Mouse (Mus musculus): ENCODE data around the gene D930048N14Rik. TPM values are rescaled to one million over a fixed set of nuclear protein-coding genes. Genes with fewer than 3 reads are reported as not detected.
"Not testable (repeated sequence)": the region's sequence is repeated elsewhere in the genome, so short reads cannot be mapped to it uniquely, and the experiment has no call there.

The D930048N14Rik gene
- polyA plus RNA-seq, 1 experiment = 5.3 TPM

DNA sequence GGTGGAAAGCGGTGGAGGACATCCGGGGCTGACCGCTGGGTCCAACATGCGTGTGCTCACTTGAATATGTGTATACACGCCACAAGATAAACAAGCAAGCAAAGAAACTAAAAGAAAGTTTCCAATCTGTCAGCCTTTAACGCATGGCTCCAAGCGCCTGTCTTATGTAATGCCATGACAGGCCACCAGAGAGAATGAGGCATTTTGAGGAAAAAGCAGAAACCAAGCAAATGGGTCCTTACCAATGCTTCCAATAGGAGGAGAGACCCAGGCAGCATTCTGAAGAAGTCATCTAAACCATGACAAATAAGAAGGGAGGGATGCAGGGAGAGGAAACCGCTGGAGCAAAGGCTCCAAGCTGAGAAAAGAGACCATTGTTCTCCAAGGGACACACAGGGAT, 36.5 kb upstream of the D930048N14Rik start:
- Histone ChIP-seq H3K4me3 (ENCODE audit: control insufficient read depth, low read depth, low read length) (no peak overlapping the region), H3K4me1 (ENCODE audit: control insufficient read depth, insufficient read depth, low read length) (peaks cover 12% of the 10 kb centered on the region), H3K27ac (ENCODE audit: control insufficient read depth, insufficient read depth, low read depth, low read length) (no peak overlapping the region)

GRCm38 (mm10) chr11:51615129-51615528, 35.6 kb upstream of the D930048N14Rik start:
- H3K27me3 ChIP-seq (ENCODE audit: control insufficient read depth, insufficient read depth, low read length) = no peaks in the 10 kb centered on the region
- no peak for TF ChIP-seq POLR2A (IDR thresholded peaks at IDR 0.05; ENCODE audit: control insufficient read depth, low read depth, low read length)
- no peak for TF ChIP-seq CTCF (IDR thresholded peaks at IDR 0.05; ENCODE audit: control insufficient read depth, insufficient read depth, insufficient replicate concordance, low read depth, low read length)
- H3K4me1 ChIP-seq (ENCODE audit: control insufficient read depth, insufficient read depth, low read length) = peaks cover 12% of the 10 kb centered on the region
- H3K27ac ChIP-seq (ENCODE audit: control insufficient read depth, insufficient read depth, low read depth, low read length) = peak overlapping the region; percentile 91
- H3K4me3 ChIP-seq (ENCODE audit: control insufficient read depth, low read depth, low read length) = peak overlapping the region; percentile 75; the same call in 1 of the 2 replicates
- H3K36me3 ChIP-seq (ENCODE audit: control insufficient read depth, insufficient read depth, low read length) = no peaks in the 10 kb centered on the region

More for the DNA sequence above, 36.5 kb upstream of the D930048N14Rik start:
- no peaks in the 10 kb centered on the region for H3K36me3 ChIP-seq (ENCODE audit: control insufficient read depth, insufficient read depth, low read length)
- TF ChIP-seq CTCF (IDR thresholded peaks at IDR 0.05; ENCODE audit: control insufficient read depth, insufficient read depth, insufficient replicate concordance, low read depth, low read length) (no peak), POLR2A (IDR thresholded peaks at IDR 0.05; ENCODE audit: control insufficient read depth, low read depth, low read length) (no peak)
- no peaks in the 10 kb centered on the region for H3K27me3 ChIP-seq (ENCODE audit: control insufficient read depth, insufficient read depth, low read length)

- Histone ChIP-seq H3K36me3 (ENCODE audit: control insufficient read depth, insufficient read depth, low read length) (no peaks in the 10 kb centered on the region), H3K4me1 (ENCODE audit: control insufficient read depth, insufficient read depth, low read length) (peaks cover 12% of the 10 kb centered on the region), H3K4me3 (ENCODE audit: control insufficient read depth, low read depth, low read length) (peak overlapping the region; percentile 75), H3K27ac (ENCODE audit: control insufficient read depth, insufficient read depth, low read depth, low read length) (peak overlapping the region; percentile 91), H3K27me3 (ENCODE audit: control insufficient read depth, insufficient read depth, low read length) (no peaks in the 10 kb centered on the region)
- TF ChIP-seq POLR2A (IDR thresholded peaks at IDR 0.05; ENCODE audit: control insufficient read depth, low read depth, low read length) (peak; percentile 79), CTCF (IDR thresholded peaks at IDR 0.05; ENCODE audit: control insufficient read depth, insufficient read depth, insufficient replicate concordance, low read depth, low read length) (no peak)
Observed at GRCm38 (mm10) chr11:51615601-51616000, 35.2 kb upstream of the D930048N14Rik start.

DNA sequence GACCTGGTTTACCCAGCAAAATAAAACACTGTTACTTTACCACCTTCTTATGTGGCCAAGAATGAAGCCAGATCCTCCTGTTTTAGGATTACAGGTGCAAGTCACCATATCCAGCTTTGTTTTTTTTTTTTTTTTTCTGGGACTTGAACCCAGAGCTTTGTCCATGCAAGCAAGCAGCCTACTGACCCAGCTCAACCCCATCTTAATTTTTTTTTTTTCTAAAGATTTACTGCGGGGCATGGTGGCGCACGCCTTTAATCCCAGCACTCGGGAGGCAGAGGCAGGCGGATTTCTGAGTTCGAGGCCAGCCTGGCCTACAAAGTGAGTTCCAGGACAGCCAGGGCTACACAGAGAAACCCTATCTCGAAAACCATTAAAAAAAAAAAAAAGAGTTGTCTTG, 34.6 kb upstream of the D930048N14Rik start:
- not testable (repeated sequence) for H3K36me3 ChIP-seq (ENCODE audit: control insufficient read depth, insufficient read depth, low read length); H3K27ac ChIP-seq (ENCODE audit: control insufficient read depth, insufficient read depth, low read depth, low read length); H3K4me3 ChIP-seq (ENCODE audit: control insufficient read depth, low read depth, low read length); H3K27me3 ChIP-seq (ENCODE audit: control insufficient read depth, insufficient read depth, low read length)
- peaks cover 12% of the 10 kb centered on the region for H3K4me1 ChIP-seq (ENCODE audit: control insufficient read depth, insufficient read depth, low read length)

GRCm38 (mm10) chr11:51617693-51618092, 33.1 kb upstream of the D930048N14Rik start:
- Histone ChIP-seq H3K27me3 (ENCODE audit: control insufficient read depth, insufficient read depth, low read length) (no peaks in the 10 kb centered on the region), H3K36me3 (ENCODE audit: control insufficient read depth, insufficient read depth, low read length) (no peaks in the 10 kb centered on the region), H3K4me3 (ENCODE audit: control insufficient read depth, low read depth, low read length) (no peak overlapping the region), H3K4me1 (ENCODE audit: control insufficient read depth, insufficient read depth, low read length) (peaks cover 12% of the 10 kb centered on the region), H3K27ac (ENCODE audit: control insufficient read depth, insufficient read depth, low read depth, low read length) (no peak overlapping the region)
- no peak for TF ChIP-seq POLR2A (IDR thresholded peaks at IDR 0.05; ENCODE audit: control insufficient read depth, low read depth, low read length)
- TF ChIP-seq CTCF (IDR thresholded peaks at IDR 0.05; ENCODE audit: control insufficient read depth, insufficient read depth, insufficient replicate concordance, low read depth, low read length) = peak; percentile 57; the same call in 1 of the 2 replicates

DNA sequence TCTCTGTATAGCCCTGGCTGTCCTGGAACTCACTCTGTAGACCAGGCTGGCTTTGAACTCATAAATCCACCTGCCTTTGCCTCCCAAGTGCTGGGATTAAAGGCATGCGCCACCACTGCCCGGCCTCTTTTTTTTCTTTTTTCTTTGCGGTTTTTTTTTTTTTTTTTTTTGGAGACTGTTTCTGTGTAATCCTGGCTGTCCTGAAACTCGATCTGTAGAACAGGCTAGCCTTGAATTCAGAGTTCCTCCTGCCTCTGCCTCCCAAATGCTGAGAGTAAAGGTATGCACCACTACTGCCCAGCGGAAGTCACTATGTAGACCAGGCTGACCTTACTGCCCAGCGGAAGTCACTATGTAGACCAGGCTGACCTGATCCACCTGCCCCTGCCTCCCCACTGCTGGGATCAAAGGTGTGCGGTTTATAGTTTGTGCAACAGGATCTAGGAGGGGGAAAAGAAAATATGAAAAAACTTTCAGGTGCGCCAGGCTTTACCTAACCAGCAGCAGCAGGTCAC, 31.8 kb upstream of the D930048N14Rik start:
- Histone ChIP-seq H3K4me3 (ENCODE audit: control insufficient read depth, low read depth, low read length) (peak overlapping the region; percentile 97), H3K27ac (ENCODE audit: control insufficient read depth, insufficient read depth, low read depth, low read length) (peak overlapping the region; percentile 33; the same call in 1 of the 2 replicates), H3K4me1 (ENCODE audit: control insufficient read depth, insufficient read depth, low read length) (peaks cover 12% of the 10 kb centered on the region), H3K27me3 (ENCODE audit: control insufficient read depth, insufficient read depth, low read length) (no peaks in the 10 kb centered on the region), H3K36me3 (ENCODE audit: control insufficient read depth, insufficient read depth, low read length) (no peaks in the 10 kb centered on the region)
- TF ChIP-seq POLR2A (IDR thresholded peaks at IDR 0.05; ENCODE audit: control insufficient read depth, low read depth, low read length) (no peak), CTCF (IDR thresholded peaks at IDR 0.05; ENCODE audit: control insufficient read depth, insufficient read depth, insufficient replicate concordance, low read depth, low read length) (no peak)

GRCm38 (mm10) chr11:51619409-51620060, 31.2 kb upstream of the D930048N14Rik start, which contains the start of gene Nhp2:
Gene Nhp2 (plus strand): TSS chr11:51619735.
- Histone ChIP-seq H3K4me3 (ENCODE audit: control insufficient read depth, low read depth, low read length) (peak within 1 kb of the TSS; percentile 97), H3K4me1 (ENCODE audit: control insufficient read depth, insufficient read depth, low read length) (peaks cover 10% of the 10 kb centered on the region), H3K27me3 (ENCODE audit: control insufficient read depth, insufficient read depth, low read length) (no peaks in the 10 kb centered on the region), H3K27ac (ENCODE audit: control insufficient read depth, insufficient read depth, low read depth, low read length) (peak within 1 kb of the TSS; percentile 83), H3K36me3 (ENCODE audit: control insufficient read depth, insufficient read depth, low read length) (no peaks in the 10 kb centered on the region; the same call in 1 of the 2 replicates)
- TF ChIP-seq POLR2A (IDR thresholded peaks at IDR 0.05; ENCODE audit: control insufficient read depth, low read depth, low read length) (peak; percentile 49; the same call in 1 of the 2 replicates), CTCF (IDR thresholded peaks at IDR 0.05; ENCODE audit: control insufficient read depth, insufficient read depth, insufficient replicate concordance, low read depth, low read length) (no peak)
